Mouse (Mus musculus) cerebellum, adult 2 months (tissue): Measurements from ENCODE around the gene Gm16253.

Source experiments
- CTCF ChIP-seq: fragments of 200-500 bp; IDR thresholded peaks from 2 replicates; pipeline ENCODE4 v1.5.1; 2011; ENCODE audit warnings: low read depth, mild to moderate bottlenecking, control low read depth, low read length, moderate library complexity, borderline replicate concordance; ENCODE audit not compliant: insufficient read depth
- POLR2A ChIP-seq: fragments of 200-500 bp; IDR thresholded peaks from 2 replicates; pipeline ENCODE4 v1.6.1; 2011; ENCODE audit warnings: low read length, control low read depth, borderline replicate concordance; ENCODE audit not compliant: insufficient read depth

DNA sequence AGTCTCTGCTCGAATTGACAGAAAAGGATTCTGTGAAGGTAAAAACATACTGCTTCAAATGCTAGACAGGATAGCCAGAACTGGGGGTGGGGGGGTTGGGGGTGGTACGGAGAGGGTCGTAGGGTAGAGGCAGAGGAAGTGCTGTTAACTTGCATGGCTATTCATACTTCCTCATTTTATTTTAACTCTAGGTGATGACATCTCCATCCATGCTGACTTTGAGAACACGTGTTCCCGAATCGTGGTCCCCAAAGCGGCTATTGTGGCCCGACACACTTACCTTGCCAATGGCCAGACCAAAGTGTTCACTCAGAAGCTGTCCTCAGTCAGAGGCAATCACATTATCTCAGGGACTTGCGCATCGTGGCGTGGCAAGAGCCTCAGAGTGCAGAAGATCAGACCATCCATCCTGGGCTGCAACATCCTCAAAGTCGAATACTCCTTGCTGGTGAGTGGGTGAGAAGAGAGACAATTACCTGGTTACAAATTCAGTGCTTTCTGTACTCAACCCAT, 17.3 kb upstream of the Gm16253 start:
- TF ChIP-seq CTCF (no peak), POLR2A (no peak)
